Mouse (Mus musculus): Measurements from ENCODE around the gene Gpr150. TPM values are rescaled to one million over a fixed set of nuclear protein-coding genes. Genes with fewer than 3 reads are reported as not detected.

Gene Gpr150
- polyA plus RNA-seq (2014; fragmentation: Illumina TruSeq; extraction: RNeasy Lipid Tissue Mini Kit (QIAGEN cat#74804); ENCODE audit: low read depth, low replicate concordance), result not detected

GRCm38 (mm10) chr13:76056896-76057266 is at the start of gene Gpr150:
Gene Gpr150, minus strand, starts transcription at chr13:76056996.

GRCm38 (mm10) chr13:76098493-76099303 is 41.9 kb upstream of the Gpr150 start, which contains the start of the genes Arsk and Ttc37:
Gene Arsk, minus strand, starts transcription at chr13:76098660.
Gene Ttc37, plus strand, starts transcription at chr13:76098734.

GRCm38 (mm10) chr13:76017974-76018843 is 38.6 kb downstream of the Gpr150 start, which contains the start of gene Rfesd:
Gene Rfesd, minus strand, starts transcription at chr13:76018719.

Other genes starting within 250 kb of the Gpr150 start
- 22.9 TPM for gene Glrx, start 217.1 kb downstream of the Gpr150 start, polyA plus RNA-seq (2014; fragmentation: Illumina TruSeq; extraction: RNeasy Lipid Tissue Mini Kit (QIAGEN cat#74804); ENCODE audit: low read depth, low replicate concordance)
- 18.6 TPM for gene Rhobtb3, start 113.1 kb downstream of the Gpr150 start, polyA plus RNA-seq (2014; fragmentation: Illumina TruSeq; extraction: RNeasy Lipid Tissue Mini Kit (QIAGEN cat#74804); ENCODE audit: low read depth, low replicate concordance)
- gene Spata9, start 89.8 kb downstream of the Gpr150 start, polyA plus RNA-seq (2014; fragmentation: Illumina TruSeq; extraction: RNeasy Lipid Tissue Mini Kit (QIAGEN cat#74804); ENCODE audit: low read depth, low replicate concordance), result not detected
- 157 TPM for gene Rfesd, start 38.3 kb downstream of the Gpr150 start, polyA plus RNA-seq (2014; fragmentation: Illumina TruSeq; extraction: RNeasy Lipid Tissue Mini Kit (QIAGEN cat#74804); ENCODE audit: low read depth, low replicate concordance)
- gene Arsk, start 41.7 kb upstream of the Gpr150 start, polyA plus RNA-seq (2014; fragmentation: Illumina TruSeq; extraction: RNeasy Lipid Tissue Mini Kit (QIAGEN cat#74804); ENCODE audit: low read depth, low replicate concordance), result 39.1 TPM
- gene Ttc37, start 41.7 kb upstream of the Gpr150 start, polyA plus RNA-seq (2014; fragmentation: Illumina TruSeq; extraction: RNeasy Lipid Tissue Mini Kit (QIAGEN cat#74804); ENCODE audit: low read depth, low replicate concordance), result 55.6 TPM
- gene Fam81b, start 248.1 kb upstream of the Gpr150 start, polyA plus RNA-seq (2014; fragmentation: Illumina TruSeq; extraction: RNeasy Lipid Tissue Mini Kit (QIAGEN cat#74804); ENCODE audit: low read depth, low replicate concordance), result not detected